Mouse (Mus musculus) heart, adult 9 months (tissue): ENCODE measurements around the gene Dok3.

ENCODE experiments used
- DNase-seq, 2 experiments: peaks; one replicate each; pipeline ENCODE4 v3.0.0; 2022; ENCODE audit warnings: low spot score in 2 of 2

Gene Dok3

DNA sequence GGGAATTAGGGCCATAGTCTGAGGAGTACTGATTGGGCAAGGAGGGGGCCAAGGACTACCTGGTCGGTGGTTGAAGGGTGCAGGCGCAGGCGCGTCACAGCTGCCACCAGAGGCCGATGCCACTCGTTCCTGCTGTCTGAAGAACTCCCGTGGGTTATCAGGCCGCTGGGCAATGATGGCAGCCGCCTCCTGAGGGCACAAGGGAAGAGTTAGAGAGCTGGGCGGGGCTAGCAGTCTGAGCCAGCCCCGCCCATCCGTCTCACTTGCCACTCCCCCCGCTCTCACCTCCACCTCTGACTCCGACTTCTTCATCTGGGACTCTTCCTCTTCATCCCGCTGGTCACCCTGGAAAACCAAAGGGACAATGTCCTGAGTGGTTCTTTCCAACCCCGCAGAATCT lies 51.6 kb downstream of the Dok3 start:
- no peak for DNase-seq

DNA sequence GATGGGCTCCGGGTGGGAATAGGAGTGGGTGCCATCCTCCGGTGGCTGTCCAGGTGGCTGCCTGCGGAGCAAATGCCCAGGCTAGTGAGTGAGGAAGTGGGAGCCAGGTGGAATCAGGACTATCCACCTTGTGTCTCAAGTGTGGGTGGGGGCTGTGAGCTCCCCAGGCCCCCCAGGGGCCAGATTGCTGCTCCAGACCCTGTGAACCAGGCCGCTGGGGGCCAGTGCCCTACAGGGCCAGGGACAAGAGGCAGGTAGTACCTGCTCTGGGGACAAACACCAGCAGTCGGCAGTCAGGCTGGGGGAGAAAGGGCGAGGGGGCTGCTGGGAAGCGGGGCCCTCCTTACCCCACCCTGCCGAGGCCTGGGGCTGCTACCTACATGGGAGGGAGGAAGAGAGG lies 52.8 kb downstream of the Dok3 start:
- no peak for DNase-seq

DNA sequence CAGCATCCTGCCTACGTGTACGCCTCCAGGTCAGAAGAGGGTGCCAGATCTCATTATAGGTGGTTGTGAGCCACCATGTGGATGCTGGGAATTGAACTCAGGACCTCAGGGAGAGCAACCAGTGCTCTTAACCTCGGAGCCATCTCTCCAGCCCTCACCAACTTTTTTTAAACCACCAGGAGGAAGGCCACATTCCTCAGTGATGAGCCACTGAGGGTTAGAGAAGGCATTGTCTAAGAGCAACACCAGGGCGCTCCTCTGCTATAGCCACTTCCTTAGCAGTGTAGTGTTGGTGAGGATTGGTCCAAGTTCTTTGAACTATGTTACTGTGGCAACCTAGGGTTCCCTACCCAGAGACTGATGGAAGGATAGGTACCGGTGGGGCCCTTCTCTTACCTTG lies 53.3 kb downstream of the Dok3 start:
- no peak for DNase-seq

- no peak for DNase-seq
Observed at GRCm38 (mm10) chr13:55474621-55475069, 54.5 kb downstream of the Dok3 start.

- no peak for DNase-seq
Observed at GRCm38 (mm10) chr13:55473961-55474360, 55.1 kb downstream of the Dok3 start.
